Mouse (Mus musculus): ENCODE results near the gene Mdh2. TPM values are rescaled to one million over a fixed set of nuclear protein-coding genes. Genes with fewer than 3 reads are reported as not detected.

Mdh2 gene
- total RNA-seq, 2 experiments from 2014 or later = 379 to 386 TPM

DNA sequence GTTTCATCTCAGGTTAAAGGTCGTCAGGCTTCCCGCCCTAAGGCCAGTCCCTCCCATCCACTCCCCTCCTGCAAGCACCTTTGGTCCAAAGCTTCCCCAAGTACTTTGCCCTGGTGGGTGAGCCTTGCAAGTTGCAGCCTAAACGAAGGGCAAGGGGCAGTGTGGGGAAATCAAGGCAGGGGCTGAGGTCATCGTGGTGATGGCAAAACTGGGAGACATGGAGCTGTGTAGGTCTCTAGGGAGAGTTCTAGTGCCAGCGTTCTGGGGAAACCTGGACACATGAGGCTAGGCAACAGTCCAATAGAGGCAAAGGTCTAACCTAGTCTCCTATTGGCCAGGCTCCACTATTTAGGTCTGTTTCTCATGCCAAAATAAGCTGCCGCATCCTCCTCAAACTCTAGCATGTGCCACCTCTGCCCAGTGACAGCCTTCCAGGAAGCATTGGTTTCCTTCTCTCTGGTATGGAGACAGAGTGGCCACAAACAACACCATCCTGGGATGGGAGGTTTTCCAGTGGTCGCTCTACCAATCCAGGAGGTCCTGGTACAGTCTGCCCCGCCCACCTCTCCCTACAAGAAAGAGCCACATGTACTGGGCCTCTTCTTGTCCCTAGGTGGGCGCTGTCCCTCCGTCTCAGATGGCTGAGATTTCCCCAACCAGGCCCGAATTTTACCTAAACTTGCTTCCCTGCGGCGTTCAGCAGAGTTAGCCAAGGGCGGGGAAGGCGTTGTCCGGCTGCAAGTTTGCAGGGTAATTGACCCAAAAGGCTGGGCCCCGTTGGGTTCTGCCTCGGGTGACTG lies 35.1 kb upstream of the Mdh2 start:
- TF ChIP-seq CTCF (IDR thresholded peaks at IDR 0.05) = no peak
- Histone ChIP-seq H3K4me3 (peak overlapping the region; percentile 87), H3K27ac (no peak overlapping the region)
- DNase-seq (ENCODE audit: extremely low spot score in 1 of 2, low spot score in 2 of 2) = no peak
- intact Hi-C loops (cut with DNase I) = loop anchor here (5.0 kb wide), 1 partner anchor 56 kb away; no protein-coding TSS in a partner anchor

DNA sequence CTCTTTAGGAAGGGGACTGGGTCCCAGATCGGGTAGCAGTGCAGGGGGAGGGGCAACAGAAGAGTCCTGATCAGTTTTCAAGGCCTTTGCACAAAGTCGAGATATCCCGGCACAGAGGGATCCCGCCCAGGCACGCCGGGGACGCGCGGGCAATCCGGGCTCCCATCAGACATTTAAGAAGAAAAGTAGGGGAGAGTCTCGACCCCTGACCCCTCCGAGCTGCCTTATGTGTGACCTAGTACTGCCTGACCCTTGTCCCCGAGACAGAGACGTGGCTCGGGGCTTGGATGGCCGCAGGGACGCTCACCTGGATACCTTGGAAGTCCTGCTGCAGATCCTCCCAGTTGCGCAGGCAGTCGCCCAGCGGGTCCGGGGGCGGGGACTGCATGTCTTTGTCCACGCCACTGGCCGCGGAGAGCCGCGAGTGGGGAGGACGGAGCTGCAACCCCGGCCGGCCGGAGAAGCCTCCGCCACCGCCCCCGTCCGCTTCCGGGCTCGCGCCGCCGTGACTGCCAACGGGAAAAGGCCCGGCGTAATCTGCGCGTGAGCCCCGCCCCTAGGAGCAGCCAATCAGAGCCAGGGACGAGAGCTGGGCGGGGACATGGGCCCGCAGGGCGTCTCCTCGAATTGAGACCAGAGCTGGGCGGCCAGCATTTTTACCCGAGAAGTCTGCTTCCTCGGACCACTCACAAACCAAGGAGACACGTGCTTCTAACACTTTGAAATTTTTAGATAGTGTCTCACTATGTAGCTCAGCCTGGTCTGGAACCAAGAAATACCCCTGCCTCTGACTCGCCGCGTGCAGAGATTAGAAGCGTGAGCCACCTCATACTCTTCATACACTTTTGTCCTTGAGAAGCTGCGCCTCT lies 34.3 kb upstream of the Mdh2 start, which contains the start of gene Tmem120a:
Tmem120a (minus strand) TSS at position 708 of the 869 bp plus-strand sequence.
- Histone ChIP-seq H3K27ac (peak within 1 kb of the TSS; percentile 84), H3K4me3 (peak within 1 kb of the TSS; percentile 87)
- peak; percentile 92 to 95 for DNase-seq (ENCODE audit: extremely low spot score in 1 of 2, low spot score in 2 of 2)
- intact Hi-C loops (cut with DNase I) = loop anchor here (5.0 kb wide), 1 partner anchor 57 kb away; no protein-coding TSS in a partner anchor
- TF ChIP-seq CTCF (IDR thresholded peaks at IDR 0.05) = no peak; the same call in 1 of the 2 replicates

DNA sequence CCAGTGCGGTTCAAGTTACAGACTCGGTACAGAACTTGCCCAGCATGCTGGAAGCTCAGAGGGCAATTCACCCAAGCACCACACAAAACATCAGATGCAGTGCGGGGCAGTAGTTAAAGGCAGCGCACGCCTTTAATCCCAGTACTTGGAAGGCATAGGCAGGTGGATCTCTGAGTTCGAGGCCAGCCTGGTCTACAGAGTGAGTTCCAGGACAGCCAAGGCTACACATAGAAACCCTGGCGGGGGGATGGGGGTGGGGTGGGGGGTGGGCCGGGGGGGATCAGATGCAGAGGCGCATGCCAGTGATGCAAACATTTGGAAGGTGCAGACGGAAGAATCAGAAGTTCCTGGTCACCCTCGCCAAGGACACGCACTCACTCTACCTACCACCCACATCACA lies 33.5 kb upstream of the Mdh2 start:
- peak overlapping the region; percentile 87 for H3K4me3 ChIP-seq
- DNase-seq (ENCODE audit: extremely low spot score in 1 of 2, low spot score in 2 of 2) = no peak
- intact Hi-C loops (cut with DNase I) = loop anchor here (5.0 kb wide), 1 partner anchor 57 kb away; no protein-coding TSS in a partner anchor
- TF ChIP-seq CTCF (IDR thresholded peaks at IDR 0.05) = no peak
- H3K27ac ChIP-seq = no peak overlapping the region

DNA sequence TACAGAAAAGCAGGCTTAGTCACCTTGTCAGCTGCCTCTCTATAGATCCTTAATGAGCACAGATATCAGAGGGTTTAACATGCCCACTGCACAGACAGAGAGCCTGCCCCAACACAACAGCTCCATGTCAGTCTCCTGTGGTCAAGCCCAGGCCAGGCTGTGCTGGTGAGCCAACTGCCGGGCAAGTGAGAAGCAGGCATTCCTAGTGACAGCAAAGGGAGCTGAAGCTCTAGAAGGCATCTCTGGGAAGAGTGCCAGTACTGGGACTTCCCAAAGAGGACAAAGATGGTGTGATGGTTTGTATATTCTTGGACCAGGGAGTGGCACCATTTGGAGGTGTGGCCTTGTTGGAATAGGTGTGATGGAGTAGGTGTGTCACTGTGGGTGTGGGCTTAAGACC lies 27.2 kb upstream of the Mdh2 start:
- no peak overlapping the region for H3K27ac ChIP-seq

DNA sequence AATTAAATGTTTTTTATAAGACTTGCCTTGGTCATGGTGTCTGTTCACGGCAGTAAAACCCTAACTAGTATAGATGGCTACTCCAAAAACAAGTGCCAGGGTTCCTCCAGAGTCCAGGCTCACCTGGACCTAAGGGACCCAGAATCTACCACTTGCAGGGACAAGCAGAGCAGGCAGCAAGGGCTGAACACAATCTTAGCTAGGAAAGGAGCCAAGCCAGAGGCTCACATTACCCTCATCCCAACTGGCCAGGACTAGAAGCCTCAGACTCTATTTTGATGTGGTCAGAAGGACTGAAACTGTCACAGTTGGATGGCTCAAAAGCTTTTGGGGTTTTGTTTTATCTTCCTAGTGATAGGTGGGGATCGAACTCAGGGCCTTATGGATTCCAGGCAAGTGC lies 26.7 kb upstream of the Mdh2 start:
- intact Hi-C loops (cut with DNase I) = no loop called here
- no peak for DNase-seq (ENCODE audit: extremely low spot score in 1 of 2, low spot score in 2 of 2)
- Histone ChIP-seq H3K27ac (no peak overlapping the region), H3K4me3 (no peak overlapping the region)
- TF ChIP-seq CTCF (IDR thresholded peaks at IDR 0.05) = no peak

More for the DNA sequence above, 27.2 kb upstream of the Mdh2 start:
- DNase-seq (ENCODE audit: extremely low spot score in 1 of 2, low spot score in 2 of 2) = no peak
- no peak overlapping the region for H3K4me3 ChIP-seq
- intact Hi-C loops (cut with DNase I) = no loop called here
- TF ChIP-seq CTCF (IDR thresholded peaks at IDR 0.05) = no peak

DNA sequence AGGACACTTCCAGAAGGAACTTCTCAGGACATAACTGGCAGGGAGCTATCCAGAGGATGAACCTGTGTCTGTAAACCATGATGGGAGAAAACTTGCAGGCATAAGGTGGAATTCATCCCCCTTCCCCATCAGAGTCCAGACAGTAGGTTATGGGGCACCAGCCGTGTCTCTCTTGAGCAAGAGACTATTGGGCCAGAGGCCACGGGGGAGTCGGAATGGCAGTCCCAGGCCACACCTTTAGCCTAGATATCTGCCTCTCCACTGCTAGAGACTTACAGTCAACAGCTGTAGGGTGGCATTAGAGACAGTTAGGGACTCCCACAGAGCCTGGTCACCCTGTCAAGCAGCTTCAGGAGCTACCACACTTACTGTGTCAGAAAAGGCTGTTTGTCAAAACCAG lies 16.4 kb upstream of the Mdh2 start:
- intact Hi-C loops (cut with DNase I) = loop anchor here (2.0 to 5.0 kb wide), 4 partner anchors 131 to 360 kb away; no protein-coding TSS in a partner anchor
- TF ChIP-seq CTCF (IDR thresholded peaks at IDR 0.05) = no peak
- Histone ChIP-seq H3K4me3 (no peak overlapping the region), H3K27ac (no peak overlapping the region)
- DNase-seq (ENCODE audit: extremely low spot score in 1 of 2, low spot score in 2 of 2) = no peak

DNA sequence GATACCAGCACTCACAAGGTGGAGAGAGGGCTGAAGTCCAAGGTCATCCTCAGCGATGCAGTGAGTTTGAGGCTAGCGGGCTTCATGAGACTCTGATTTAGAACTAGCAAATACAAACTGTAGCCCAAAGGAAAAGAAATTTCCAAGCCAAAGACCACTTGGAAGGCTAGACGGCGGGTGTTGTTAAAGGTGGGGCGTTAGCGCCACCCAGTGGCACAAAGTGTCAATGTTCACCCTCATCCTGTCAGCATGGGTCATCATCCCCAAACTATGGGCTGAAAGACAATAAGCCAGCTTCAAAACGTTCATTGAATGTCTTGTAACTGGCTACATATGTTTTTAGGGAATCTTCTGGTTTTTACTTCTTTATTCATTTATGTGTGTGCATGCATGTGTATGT lies 14.8 kb upstream of the Mdh2 start:
- peak; percentile 56 to 68 for DNase-seq (ENCODE audit: extremely low spot score in 1 of 2, low spot score in 2 of 2)
- H3K4me3 ChIP-seq = no peak overlapping the region
- no peak overlapping the region for H3K27ac ChIP-seq
- TF ChIP-seq CTCF (IDR thresholded peaks at IDR 0.05) = peak; percentile 89
- intact Hi-C loops (cut with DNase I) = loop anchor here (2.0 to 5.0 kb wide), 4 partner anchors 133 to 361 kb away; no protein-coding TSS in a partner anchor

DNA sequence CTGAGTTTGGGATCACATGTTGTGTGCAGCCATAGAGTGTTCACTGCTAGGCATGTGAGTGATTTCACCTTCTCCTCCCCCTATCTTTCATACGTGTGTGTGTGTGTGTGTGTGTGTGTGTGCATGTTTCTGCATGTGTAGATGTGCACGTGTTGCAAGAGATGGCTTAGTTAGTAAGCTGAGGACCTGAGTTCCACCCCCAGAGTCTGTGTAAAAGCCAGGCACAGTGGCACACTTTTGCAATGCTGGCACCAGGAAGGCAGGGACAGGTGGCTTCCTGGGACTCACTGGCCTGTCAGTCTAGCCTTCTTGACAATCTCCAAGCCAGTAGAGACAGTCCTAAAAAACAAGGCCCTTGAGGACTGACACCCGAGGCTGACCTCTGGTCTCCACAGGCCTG lies 13.3 kb upstream of the Mdh2 start:
- TF ChIP-seq CTCF (IDR thresholded peaks at IDR 0.05) = no peak
- Histone ChIP-seq H3K27ac (no peak overlapping the region), H3K4me3 (no peak overlapping the region)
- intact Hi-C loops (cut with DNase I) = loop anchor here (5.0 kb wide), 2 partner anchors 213 to 363 kb away; no protein-coding TSS in a partner anchor
- no peak for DNase-seq (ENCODE audit: extremely low spot score in 1 of 2, low spot score in 2 of 2)

DNA sequence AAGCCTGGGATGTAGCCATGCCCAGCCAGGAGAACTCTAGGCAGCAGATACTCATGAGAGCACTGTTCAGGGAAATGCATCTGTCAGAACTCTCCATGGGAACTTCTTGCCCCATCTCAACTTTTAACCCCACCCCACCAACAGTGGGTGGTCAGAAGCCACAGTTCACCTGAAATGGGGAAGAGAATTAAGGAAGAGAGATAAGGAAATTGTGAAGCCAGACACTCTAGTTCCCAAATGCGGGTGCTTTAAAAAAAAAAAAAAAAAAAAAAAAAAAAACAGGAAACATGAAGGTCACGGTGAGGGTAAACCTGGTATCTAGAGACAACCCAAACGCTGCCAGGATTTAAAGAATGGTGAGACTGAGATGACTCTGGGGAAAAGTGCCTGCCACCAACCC lies 5.8 kb upstream of the Mdh2 start:
- no peak overlapping the region for H3K4me3 ChIP-seq
- no peak for TF ChIP-seq CTCF (IDR thresholded peaks at IDR 0.05)
- DNase-seq (ENCODE audit: extremely low spot score in 1 of 2, low spot score in 2 of 2) = no peak
- H3K27ac ChIP-seq = no peak overlapping the region
- intact Hi-C loops (cut with DNase I) = no loop called here

DNA sequence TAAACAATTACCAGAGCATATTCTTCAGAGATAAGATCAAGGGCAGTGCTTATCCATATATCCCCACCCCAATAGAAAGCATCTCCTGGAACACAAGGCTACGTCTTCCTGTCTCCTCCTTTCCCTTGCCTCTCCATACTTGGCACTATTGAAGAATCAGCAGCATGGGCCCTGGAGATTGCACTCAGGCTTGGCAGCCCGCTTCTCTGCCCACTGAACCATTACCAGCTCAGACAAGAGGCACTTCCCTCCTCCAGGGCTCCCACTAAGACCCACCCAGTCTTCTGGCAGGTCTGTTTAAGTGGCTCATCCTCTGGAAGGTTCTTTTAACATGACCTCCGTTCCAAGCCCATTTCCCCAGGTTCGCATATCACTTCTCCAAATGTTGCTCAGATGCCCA lies 1.7 kb upstream of the Mdh2 start:
- no peak for TF ChIP-seq CTCF (IDR thresholded peaks at IDR 0.05)
- intact Hi-C loops (cut with DNase I) = no loop called here
- Histone ChIP-seq H3K27ac (no peak overlapping the region), H3K4me3 (no peak overlapping the region)
- DNase-seq (ENCODE audit: extremely low spot score in 1 of 2, low spot score in 2 of 2) = no peak

DNA sequence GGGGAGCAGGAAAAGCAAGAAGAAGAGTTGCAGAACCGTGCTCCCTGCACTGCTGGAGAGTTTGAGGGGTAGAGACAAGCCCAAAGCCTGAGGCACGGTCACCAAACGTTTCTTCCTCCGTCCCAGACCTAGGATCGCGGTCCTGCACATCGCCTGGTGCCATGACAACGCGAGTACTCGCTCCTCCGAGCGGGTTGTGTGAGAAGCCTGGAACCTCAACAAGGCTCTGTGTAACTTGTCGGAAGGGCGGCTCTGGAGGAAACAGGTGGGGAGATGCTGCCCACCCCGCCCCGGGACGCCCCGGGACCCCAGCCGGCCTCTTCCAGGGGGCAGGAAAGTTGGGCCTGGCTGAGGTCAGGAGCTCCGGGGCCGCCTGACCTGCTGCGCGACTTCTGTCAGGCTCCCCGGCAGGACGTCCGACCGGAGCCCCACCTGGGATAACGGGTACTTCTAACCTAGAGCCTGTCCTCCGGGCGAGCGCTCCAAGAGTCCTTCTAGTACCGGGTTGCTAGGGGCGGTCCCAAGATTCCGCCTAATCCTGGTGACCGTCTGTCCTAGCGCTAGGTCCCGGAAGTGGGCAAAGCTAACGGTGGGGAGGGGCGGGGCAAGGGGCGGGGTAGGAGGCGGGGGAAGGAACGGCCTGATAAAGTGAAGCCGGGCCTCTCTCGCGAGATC lies 347 bp upstream of the Mdh2 start, which contains the start of gene Styxl1:
Styxl1 (minus strand) TSS at position 590 of the 675 bp plus-strand sequence.
- intact Hi-C loops (cut with DNase I) = no loop called here
- Histone ChIP-seq H3K4me3 (peak within 1 kb of the TSS; percentile 82), H3K27ac (peak within 1 kb of the TSS; percentile 97)
- TF ChIP-seq CTCF (IDR thresholded peaks at IDR 0.05) = no peak
- no peak for DNase-seq (ENCODE audit: extremely low spot score in 1 of 2, low spot score in 2 of 2)

Data from left cerebral cortex, adult 2 months (tissue).